Mouse (Mus musculus) adrenal gland, postnatal 36 days (tissue): ENCODE results near the gene Ss18l1. TPM values are rescaled to one million over a fixed set of nuclear protein-coding genes. Genes with fewer than 3 reads are reported as not detected.

Source experiments
- DNase-seq, 2 experiments: peaks; one replicate each; pipeline ENCODE4 v3.0.0; 2021; ENCODE audit warnings: mixed read lengths in 1 of 2
- total RNA-seq, 2 experiments: library from RNA; stranded (reverse); gene quantifications; 2 replicates each; pipeline ENCODE4 v1.2.3; 2021

Ss18l1 gene
- total RNA-seq, 2 experiments from 2014 or later = 10.1 to 10.3 TPM

DNA sequence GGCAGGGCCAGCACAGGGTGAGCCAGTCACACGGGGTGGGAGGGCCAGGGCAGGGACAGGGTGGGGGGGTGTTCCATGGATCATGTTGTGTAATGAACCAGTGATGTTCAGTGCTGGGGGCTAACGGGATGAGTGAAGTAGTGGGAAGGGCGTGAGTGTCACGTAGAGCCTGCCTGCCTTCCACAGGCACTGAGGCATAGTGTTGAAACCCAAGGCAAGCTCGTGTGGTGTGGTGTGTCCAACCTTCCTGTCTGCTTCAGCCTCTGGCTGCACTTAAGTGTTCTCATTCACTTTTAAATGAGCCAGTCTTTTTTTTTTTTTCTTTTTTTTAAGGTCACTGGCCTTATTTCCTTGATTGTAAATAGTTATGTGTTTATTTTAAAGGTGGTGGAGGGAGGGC lies 7.6 kb upstream of the Ss18l1 start:
- no peak for DNase-seq

DNA sequence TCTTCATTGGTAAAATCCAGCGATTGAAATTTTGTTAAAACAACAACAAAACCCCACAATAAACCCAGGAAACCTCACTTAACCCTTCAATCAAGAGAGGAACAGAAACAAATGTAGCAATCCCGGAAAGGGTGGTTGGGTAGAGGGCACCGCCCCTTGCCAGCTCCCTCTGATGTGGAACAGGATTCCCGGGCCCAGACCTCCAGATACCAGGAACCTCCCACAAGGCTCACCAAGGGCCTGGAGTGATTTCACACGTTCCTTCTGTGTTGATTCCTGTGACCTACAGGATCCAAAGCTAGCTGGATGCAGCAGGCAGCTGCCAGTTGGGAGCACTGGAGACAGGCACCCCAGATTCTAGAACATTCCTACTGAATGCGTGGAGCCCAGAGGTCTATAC lies 1.9 kb upstream of the Ss18l1 start:
- DNase-seq = no peak

DNA sequence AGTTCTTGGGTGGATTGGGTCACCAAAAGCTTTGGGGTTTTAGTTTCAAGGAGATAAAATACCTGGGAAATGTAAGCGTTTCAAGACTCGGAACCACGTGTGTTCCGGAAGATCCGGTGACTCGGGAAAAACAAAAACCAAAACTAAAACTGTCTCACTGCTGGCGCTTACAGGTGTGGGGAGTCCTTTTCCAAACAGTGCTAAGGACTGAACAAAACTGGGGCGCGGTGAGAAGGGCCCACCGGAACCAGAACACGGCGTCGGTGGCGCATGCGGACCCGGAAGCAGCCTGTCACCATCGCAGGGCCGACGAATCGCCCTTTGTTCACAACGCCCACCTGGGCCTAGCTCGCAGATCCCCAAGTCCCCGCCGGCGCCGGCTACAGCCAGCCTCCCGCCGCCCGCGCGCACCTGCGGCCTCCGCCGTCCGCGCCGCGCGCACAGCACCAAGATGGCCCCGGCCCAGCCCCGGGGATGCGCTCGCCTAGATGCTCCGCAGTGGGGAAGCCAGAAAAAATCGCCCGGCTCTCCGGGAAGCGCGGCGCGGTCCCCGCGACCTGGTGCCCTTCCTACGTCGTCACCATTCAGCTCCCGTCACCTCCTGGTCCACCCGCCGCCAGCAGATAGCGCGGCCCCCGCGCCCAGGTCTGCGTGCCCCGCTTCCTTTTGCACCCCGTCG lies 593 bp upstream of the Ss18l1 start:
- DNase-seq = peak; percentile 47 to 59

DNA sequence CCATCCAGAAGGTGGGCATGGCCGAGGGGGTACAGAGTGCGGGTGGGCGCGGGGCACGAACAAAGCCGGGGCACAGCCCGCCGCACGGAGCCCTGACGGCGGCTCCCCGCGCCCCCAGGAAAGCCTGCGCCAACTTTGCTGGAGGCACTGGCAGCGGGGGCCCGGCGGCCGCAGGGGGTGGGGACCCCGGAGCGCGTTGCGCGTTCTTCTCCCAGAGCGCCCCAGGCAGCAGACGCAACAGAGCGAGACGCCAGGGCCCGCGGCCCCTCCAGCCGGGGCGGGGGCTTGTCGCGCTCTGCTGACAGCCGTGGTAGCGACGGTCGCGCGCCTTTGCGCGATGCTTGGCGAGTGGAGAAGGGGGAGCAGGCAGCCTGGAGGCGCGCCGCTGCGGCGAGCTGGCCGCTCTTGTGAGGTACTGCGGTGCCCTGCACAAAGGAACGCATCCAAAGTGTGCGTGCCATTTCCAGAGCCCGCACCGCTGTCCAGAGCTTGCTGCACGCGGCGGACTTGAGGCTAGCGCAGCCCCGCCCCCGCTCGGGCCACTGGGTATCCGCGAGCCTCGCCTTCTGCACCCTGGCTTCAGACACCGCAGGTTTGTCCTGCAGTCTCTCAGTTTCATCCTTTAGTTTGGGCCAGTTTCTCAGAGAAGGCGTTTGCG lies 678 bp downstream of the Ss18l1 start:
- DNase-seq = peak; percentile 59 to 76

GRCm38 (mm10) chr2:180045283-180045682 lies 3.0 kb downstream of the Ss18l1 start:
- DNase-seq = peak; percentile 44 to 66

DNA sequence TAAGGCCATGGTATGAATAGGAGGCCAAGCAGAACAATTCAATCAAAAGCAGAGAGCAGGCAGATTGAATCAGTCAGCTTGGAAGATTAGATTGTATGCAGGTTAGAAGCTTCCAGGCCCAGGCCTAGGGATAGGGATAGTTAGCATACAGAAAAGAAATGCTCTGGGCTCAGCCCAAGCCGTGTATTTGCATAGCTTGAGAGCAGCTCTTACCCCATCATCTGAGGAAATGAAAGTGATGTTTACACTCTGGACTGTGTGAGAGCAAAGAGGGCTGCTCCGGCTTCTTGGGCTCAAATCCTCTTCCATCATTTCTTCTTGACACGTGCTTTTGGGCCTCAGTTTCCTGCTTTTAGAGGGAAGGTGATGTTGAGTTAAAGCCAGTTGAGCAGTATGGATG lies 5.3 kb downstream of the Ss18l1 start:
- no peak for DNase-seq

DNA sequence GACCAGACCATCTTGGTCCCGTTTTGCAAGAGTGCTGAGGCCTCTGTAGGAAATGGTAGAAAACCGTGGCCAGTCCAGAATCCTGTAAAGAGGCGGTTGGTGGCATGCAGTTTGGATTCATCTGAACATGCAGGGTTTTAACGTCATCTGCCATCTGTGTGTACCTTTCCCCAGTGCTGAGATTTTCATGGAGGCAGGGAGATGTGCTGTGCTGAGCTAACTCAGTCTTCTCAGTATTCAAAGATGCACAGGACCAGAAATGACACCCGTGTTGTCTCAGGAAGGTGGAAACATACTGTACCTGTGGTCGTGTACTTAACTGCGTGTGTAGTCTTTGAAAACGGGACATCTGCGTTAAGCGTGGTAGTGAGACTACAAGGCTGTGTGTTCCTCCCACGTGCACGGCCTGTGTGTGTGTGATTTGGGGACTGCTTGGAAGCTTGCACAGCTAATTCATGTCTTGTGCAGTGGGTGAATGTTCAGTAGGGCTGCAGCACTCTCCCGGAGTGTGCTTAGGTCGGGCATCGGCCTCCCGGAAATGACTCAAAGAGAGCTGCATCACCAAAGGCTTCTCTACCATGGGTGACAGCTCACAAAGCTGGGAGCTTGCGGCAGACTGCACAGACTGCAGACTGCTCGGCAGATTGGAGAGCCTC lies 5.8 kb downstream of the Ss18l1 start:
- no peak for DNase-seq

DNA sequence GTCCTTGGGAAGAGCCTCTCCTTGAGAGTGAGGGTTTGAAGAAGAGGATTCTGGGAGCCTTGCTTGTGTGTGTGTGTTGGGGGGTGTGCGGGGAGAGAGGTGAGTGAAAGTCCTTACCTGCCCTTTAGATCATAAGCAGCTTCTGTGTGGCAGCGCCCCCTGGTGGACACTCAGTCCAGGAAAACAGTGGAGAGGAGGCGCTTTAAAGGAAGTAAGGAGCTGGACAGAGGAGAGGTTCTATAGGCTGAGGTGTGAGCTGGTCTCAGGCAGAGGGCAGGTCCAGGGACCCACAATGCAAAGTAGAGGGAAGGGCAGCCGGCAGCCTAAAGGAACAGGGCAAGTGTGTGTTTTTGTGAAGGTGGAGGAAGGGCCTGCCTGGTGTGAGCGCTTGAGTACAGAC lies 8.7 kb downstream of the Ss18l1 start:
- DNase-seq = peak; percentile 83 to 90

GRCm38 (mm10) chr2:180051986-180052733 lies 9.9 kb downstream of the Ss18l1 start:
- peak in 1 of 2 experiments; percentile 15 for DNase-seq

DNA sequence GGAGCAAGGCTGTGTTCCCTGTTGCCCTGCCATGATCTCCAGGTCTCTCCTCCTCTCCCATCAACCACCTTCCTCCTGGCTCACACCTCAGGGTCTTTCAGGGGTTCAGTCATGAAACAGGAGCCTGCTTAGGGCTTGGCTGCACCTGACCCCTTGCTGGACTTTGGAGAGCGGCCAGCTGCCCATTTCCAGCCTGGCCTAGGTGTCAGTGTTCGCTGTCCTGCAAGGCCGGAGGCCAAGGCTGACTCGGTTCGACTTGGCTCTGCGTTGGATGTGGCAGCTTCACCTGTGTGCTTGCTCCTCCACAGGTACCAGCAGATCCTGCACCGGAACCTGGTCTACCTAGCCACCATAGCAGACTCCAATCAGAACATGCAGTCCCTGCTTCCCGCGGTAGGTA lies 10.7 kb downstream of the Ss18l1 start:
- DNase-seq = no peak

DNA sequence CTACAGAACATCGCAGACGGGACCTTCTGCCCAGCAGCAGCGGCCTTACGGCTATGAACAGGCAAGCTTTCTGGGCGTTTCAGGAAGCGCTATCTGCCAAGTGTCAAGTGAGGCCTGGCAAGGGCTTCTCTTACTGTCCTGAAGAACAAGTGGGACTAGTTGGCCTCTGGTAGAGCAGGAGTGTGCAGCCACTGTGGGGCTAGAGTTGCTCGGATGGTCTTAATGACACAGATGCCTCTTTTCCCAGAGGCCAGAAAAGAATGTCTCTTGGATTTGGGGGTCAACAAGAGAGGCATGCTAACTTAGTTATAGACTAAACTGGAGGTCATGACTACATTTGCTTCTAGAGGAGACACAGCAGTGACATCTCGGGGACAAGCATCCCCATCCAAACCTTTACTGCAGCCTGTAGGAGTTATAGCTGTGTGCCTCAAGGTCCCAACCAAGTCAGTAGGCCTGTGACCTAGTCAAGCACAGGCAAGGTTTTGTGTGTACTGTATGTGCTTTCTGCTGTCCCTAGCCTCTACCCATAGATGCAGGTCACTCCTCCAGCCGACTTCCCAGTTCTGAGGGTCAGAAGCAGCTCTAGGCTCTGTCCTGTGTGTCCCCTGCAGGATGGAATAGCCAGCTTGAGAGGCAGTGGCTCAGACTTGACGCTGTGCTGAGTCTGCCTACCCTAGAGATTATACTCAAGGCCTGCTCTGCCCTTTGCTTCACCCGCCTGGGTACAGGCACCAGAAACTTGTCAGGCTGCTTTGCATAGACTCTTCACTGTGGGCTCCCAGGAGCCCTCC lies 21.2 kb downstream of the Ss18l1 start:
- no peak for DNase-seq

- DNase-seq = no peak
These were observed 27.6 kb downstream of the Ss18l1 start for GRCm38 (mm10) chr2:180069770-180070480.

- DNase-seq = peak; percentile 96
These were observed 28.5 kb downstream of the Ss18l1 start, which contains the start of gene Mtg2 for GRCm38 (mm10) chr2:180070481-180071453. Gene Mtg2, plus strand, starts transcription at chr2:180070588.

DNA sequence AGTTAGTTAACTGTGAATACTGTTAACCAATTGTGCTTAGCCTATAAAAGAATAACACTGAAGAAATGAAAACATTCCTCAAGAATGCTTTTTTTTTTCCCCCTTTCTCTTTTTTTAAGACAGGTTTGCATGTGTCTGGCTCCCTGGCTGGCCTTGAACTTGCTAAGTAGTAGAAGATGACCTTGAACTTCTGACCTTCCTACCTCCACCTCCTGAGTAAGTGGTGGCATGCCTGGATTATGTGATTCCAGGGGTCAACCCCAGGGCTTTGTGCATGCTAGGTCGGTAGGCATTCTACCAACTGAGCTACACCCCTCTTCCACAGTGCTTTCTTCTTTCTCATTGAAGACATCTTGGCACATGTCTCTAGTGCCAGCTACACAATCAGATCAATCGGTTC lies 29.4 kb downstream of the Ss18l1 start:
- DNase-seq = no peak

DNA sequence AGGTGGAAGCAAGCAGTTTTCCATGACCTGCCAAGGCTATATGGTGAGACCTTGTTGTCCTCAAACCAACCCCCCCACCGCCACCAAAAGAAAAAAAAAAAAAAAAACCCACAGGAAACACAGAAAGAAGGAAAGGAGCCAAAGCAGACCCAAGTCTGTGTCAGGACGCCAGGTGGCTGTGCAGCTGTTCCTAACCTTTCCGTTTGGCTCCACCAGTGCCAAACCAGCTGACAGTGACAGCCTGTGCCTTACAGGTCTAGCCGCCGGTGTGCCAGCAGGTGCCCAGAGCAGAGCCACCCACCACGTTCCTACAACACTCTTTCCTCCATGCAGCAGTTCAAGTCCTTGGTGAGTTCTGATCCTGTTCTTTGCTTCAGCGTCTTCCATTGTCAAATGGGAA lies 30.6 kb downstream of the Ss18l1 start:
- DNase-seq = no peak

DNA sequence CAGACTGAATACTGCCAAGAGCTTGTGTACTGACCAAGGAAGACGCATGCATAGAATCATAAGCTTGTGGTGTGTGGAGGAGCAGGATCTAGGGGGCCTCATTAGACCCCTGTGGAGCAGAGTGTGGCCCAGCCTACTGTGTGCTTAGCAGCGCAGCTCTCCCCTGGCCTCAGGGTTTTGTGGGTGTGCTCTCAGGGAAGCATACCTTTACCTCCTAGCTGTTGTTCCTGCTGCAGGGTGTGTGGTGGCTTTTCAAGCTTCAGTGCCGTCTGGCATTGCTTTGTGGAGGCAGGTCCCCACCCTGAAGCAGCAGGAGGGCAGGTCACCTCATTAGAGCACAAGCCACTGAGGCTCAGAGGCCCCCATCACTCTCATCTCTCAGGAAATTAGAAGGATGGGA lies 35.3 kb downstream of the Ss18l1 start:
- DNase-seq = no peak

DNA sequence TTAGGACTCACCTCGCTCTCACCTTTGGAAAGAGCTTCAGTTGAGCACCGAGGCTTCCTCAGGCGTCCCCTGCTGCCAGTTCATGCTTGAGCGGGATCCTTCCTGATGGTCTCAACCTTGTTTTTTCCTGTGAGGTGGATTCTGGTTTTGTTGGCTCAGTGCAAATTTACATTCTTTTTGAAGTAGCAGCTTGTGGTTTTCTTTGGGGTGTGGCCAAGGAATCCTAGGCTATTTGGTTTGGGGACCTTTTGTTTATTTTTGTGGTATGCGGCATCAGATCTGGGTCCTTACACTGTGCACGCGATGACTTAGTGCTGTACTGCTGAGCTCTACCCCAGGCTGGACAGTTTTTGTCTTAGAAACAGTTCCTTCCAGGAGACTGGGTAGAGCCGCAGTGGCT lies 38.4 kb downstream of the Ss18l1 start:
- no peak for DNase-seq

DNA sequence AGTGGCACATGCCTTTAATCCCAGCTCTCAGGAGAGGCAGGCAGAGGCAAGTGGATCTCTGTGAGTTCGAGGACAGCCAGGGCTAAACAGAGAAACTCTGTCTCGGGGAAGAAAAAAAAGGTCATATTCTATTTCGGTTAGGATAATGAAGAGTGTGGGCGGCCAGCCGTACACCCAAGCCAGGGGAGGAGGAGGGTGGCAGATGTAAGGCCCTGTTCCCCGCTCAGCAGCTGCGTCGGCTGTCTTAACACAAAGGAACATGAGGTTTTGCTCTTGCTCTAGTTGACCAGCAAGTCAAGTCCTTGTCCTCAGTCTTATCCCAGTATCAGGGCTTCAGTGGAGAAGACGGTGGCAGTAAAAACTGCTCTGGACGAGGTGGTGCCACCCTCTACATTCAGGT lies 40.8 kb downstream of the Ss18l1 start:
- no peak for DNase-seq

- no peak for DNase-seq
These were observed 42.3 kb downstream of the Ss18l1 start for GRCm38 (mm10) chr2:180084565-180084964.
